Mouse (Mus musculus): ENCODE results near the gene Clec4a2. TPM values are rescaled to one million over a fixed set of nuclear protein-coding genes. Genes with fewer than 3 reads are reported as not detected.
"Not testable (repeated sequence)": the region's sequence is repeated elsewhere in the genome, so short reads cannot be mapped to it uniquely, and the experiment has no call there.

The Clec4a2 gene
- 3.0 and 3.5 TPM in 2 replicates for polyA plus RNA-seq (2015; fragmentation: Nextera tagmentation; extraction: Ambion mirVana)

- H3K9ac ChIP-seq; H3K27ac ChIP-seq; ATAC-seq (ENCODE audit: borderline replicate concordance, extremely low read depth, low FRiP score, low TSS enrichment); H3K4me3 ChIP-seq; H3K27me3 ChIP-seq; H3K4me1 ChIP-seq; H3K36me3 ChIP-seq; H3K9me3 ChIP-seq; H3K4me2 ChIP-seq: not testable (repeated sequence)
- 40% methylated on average over 1 of the region's 1 CpGs for WGBS
Observed at GRCm38 (mm10) chr6:123106128-123106527, at the start of gene Clec4a2. Clec4a2 (plus strand) TSS chr6:123106428.

- no peaks in the 10 kb centered on the region for H3K36me3 ChIP-seq
- no peak overlapping the region for H3K4me2 ChIP-seq
- no peak for ATAC-seq (ENCODE audit: borderline replicate concordance, extremely low read depth, low FRiP score, low TSS enrichment)
- no peaks in the 10 kb centered on the region for H3K4me1 ChIP-seq
- 84% methylated on average over 4 of the region's 4 CpGs for WGBS
- H3K27ac ChIP-seq: no peak overlapping the region
- no peaks in the 10 kb centered on the region for H3K9me3 ChIP-seq
- no peaks in the 10 kb centered on the region for H3K27me3 ChIP-seq
- H3K4me3 ChIP-seq: no peak overlapping the region
- no peak overlapping the region for H3K9ac ChIP-seq
Observed at GRCm38 (mm10) chr6:123095125-123095843, 10.9 kb upstream of the Clec4a2 start.

GRCm38 (mm10) chr6:123123195-123123594, 17.0 kb downstream of the Clec4a2 start:
- H3K4me1 ChIP-seq: no peaks in the 10 kb centered on the region
- no peak overlapping the region for H3K4me2 ChIP-seq
- ATAC-seq (ENCODE audit: borderline replicate concordance, extremely low read depth, low FRiP score, low TSS enrichment): no peak
- no peak overlapping the region for H3K27ac ChIP-seq
- no peak overlapping the region for H3K4me3 ChIP-seq
- H3K9me3 ChIP-seq: no peaks in the 10 kb centered on the region
- no peaks in the 10 kb centered on the region for H3K27me3 ChIP-seq
- WGBS: 64% methylated on average over 3 of the region's 3 CpGs
- no peak overlapping the region for H3K9ac ChIP-seq
- no peaks in the 10 kb centered on the region for H3K36me3 ChIP-seq

- H3K4me1 ChIP-seq: no peaks in the 10 kb centered on the region
- H3K4me2 ChIP-seq: no peak overlapping the region
- ATAC-seq (ENCODE audit: borderline replicate concordance, extremely low read depth, low FRiP score, low TSS enrichment): no peak
- H3K9ac ChIP-seq: no peak overlapping the region
- no peaks in the 10 kb centered on the region for H3K36me3 ChIP-seq
- H3K4me3 ChIP-seq: no peak overlapping the region
- H3K9me3 ChIP-seq: no peaks in the 10 kb centered on the region
- no peaks in the 10 kb centered on the region for H3K27me3 ChIP-seq
- H3K27ac ChIP-seq: no peak overlapping the region
- WGBS: 59% methylated on average over 1 of the region's 1 CpGs
Observed at GRCm38 (mm10) chr6:123127173-123127572, 20.9 kb downstream of the Clec4a2 start.

- not testable (repeated sequence) for H3K9ac ChIP-seq; H3K4me3 ChIP-seq; H3K4me1 ChIP-seq; H3K27ac ChIP-seq; H3K9me3 ChIP-seq; H3K27me3 ChIP-seq; H3K4me2 ChIP-seq; ATAC-seq (ENCODE audit: borderline replicate concordance, extremely low read depth, low FRiP score, low TSS enrichment); H3K36me3 ChIP-seq
- WGBS: 66% methylated on average over 29 of the region's 29 CpGs
Observed at GRCm38 (mm10) chr6:123137766-123138526, 31.7 kb downstream of the Clec4a2 start.

GRCm38 (mm10) chr6:123170106-123170505, 63.9 kb downstream of the Clec4a2 start:
- Histone ChIP-seq H3K36me3 (no peaks in the 10 kb centered on the region), H3K9me3 (no peaks in the 10 kb centered on the region), H3K27me3 (no peaks in the 10 kb centered on the region), H3K4me1 (no peaks in the 10 kb centered on the region), H3K9ac (no peak overlapping the region), H3K4me3 (no peak overlapping the region), H3K27ac (no peak overlapping the region), H3K4me2 (no peak overlapping the region)
- 38% methylated on average over 1 of the region's 1 CpGs for WGBS
- no peak for ATAC-seq (ENCODE audit: borderline replicate concordance, extremely low read depth, low FRiP score, low TSS enrichment)

GRCm38 (mm10) chr6:123171040-123171439, 64.8 kb downstream of the Clec4a2 start:
- no peaks in the 10 kb centered on the region for H3K9me3 ChIP-seq
- no peak for ATAC-seq (ENCODE audit: borderline replicate concordance, extremely low read depth, low FRiP score, low TSS enrichment)
- H3K27me3 ChIP-seq: no peaks in the 10 kb centered on the region
- H3K27ac ChIP-seq: no peak overlapping the region
- no peak overlapping the region for H3K4me3 ChIP-seq
- H3K4me1 ChIP-seq: no peaks in the 10 kb centered on the region
- no peak overlapping the region for H3K4me2 ChIP-seq
- H3K36me3 ChIP-seq: no peaks in the 10 kb centered on the region
- H3K9ac ChIP-seq: no peak overlapping the region

- 79% methylated on average over 4 of the region's 4 CpGs for WGBS
- ATAC-seq (ENCODE audit: borderline replicate concordance, extremely low read depth, low FRiP score, low TSS enrichment): no peak
Observed at GRCm38 (mm10) chr6:123172593-123172992, 66.4 kb downstream of the Clec4a2 start, which contains the start of gene Clec4b2. Clec4b2 (plus strand) TSS chr6:123172893.

GRCm38 (mm10) chr6:123175549-123175948, 69.3 kb downstream of the Clec4a2 start:
- H3K4me3 ChIP-seq: no peak overlapping the region
- no peak overlapping the region for H3K27ac ChIP-seq
- no peak overlapping the region for H3K9ac ChIP-seq
- no peaks in the 10 kb centered on the region for H3K4me1 ChIP-seq
- no peak overlapping the region for H3K4me2 ChIP-seq
- H3K9me3 ChIP-seq: no peaks in the 10 kb centered on the region
- H3K36me3 ChIP-seq: no peaks in the 10 kb centered on the region
- 71% methylated on average over 1 of the region's 1 CpGs for WGBS
- ATAC-seq (ENCODE audit: borderline replicate concordance, extremely low read depth, low FRiP score, low TSS enrichment): no peak
- H3K27me3 ChIP-seq: no peaks in the 10 kb centered on the region

More at GRCm38 (mm10) chr6:123172593-123172992, 66.4 kb downstream of the Clec4a2 start, which contains the start of gene Clec4b2:
- no peaks in the 10 kb centered on the region for H3K27me3 ChIP-seq
- H3K4me1 ChIP-seq: no peaks in the 10 kb centered on the region
- no peak within 1 kb of the TSS for H3K9ac ChIP-seq
- H3K36me3 ChIP-seq: no peaks in the 10 kb centered on the region
- H3K4me3 ChIP-seq: no peak within 1 kb of the TSS
- no peak within 1 kb of the TSS for H3K4me2 ChIP-seq
- H3K27ac ChIP-seq: no peak within 1 kb of the TSS
- H3K9me3 ChIP-seq: no peaks in the 10 kb centered on the region

- H3K9ac ChIP-seq; ATAC-seq (ENCODE audit: borderline replicate concordance, extremely low read depth, low FRiP score, low TSS enrichment); H3K4me2 ChIP-seq: not testable (repeated sequence)
Observed at GRCm38 (mm10) chr6:123184862-123185261, 78.6 kb downstream of the Clec4a2 start.

More at GRCm38 (mm10) chr6:123184862-123185261, 78.6 kb downstream of the Clec4a2 start:
- H3K36me3 ChIP-seq, H3K9me3 ChIP-seq, H3K27ac ChIP-seq, H3K4me1 ChIP-seq, H3K27me3 ChIP-seq, H3K4me3 ChIP-seq: not testable (repeated sequence)
- 79% methylated on average over 2 of the region's 2 CpGs for WGBS

Measured in lung, embryonic 15.5 days (tissue).